Mouse (Mus musculus) liver, embryonic 16.5 days (tissue): ENCODE data around the gene Hnrnpr. TPM values are rescaled to one million over a fixed set of nuclear protein-coding genes. Genes with fewer than 3 reads are reported as not detected.
A peak's percentile ranks its signal among the peaks of the same experiment; 100 is the strongest.

Experiments used
- ATAC-seq: fragments of 200-750 bp; cut with Nextera tagmentation; 2 replicates; pipeline ENCODE4 v1.8.0; 2017; ENCODE audit warnings: low read depth, mild to moderate bottlenecking, moderate number of reproducible peaks, moderate library complexity
- H3K27ac ChIP-seq: fragments of 300-500 bp; sonication (generic); 2 replicates; pipeline ENCODE4 v1.5.1; 2014; ENCODE audit warnings: mild to moderate bottlenecking, low read length
- H3K27me3 ChIP-seq: fragments of 300-500 bp; sonication (generic); 2 replicates; pipeline ENCODE4 v1.6.1; 2014; ENCODE audit warnings: low read depth, low read length, mixed read lengths; ENCODE audit not compliant: control insufficient read depth, insufficient read depth
- H3K36me3 ChIP-seq: fragments of 300-500 bp; sonication (generic); 2 replicates; pipeline ENCODE4 v1.6.1; 2014; ENCODE audit warnings: mild to moderate bottlenecking; ENCODE audit not compliant: control insufficient read depth, insufficient read depth
- H3K4me1 ChIP-seq: fragments of 300-500 bp; sonication (generic); 2 replicates; pipeline ENCODE4 v1.6.1; 2014; ENCODE audit warnings: low read depth, low read length, mixed read lengths; ENCODE audit not compliant: control insufficient read depth
- H3K4me2 ChIP-seq: fragments of 300-500 bp; sonication (generic); 2 replicates; pipeline ENCODE4 v1.6.1; 2014; ENCODE audit warnings: low read depth, low read length, mixed read lengths
- H3K4me3 ChIP-seq: fragments of 300-500 bp; sonication (generic); 2 replicates; pipeline ENCODE4 v1.5.1; 2014; ENCODE audit warnings: low read depth, mild to moderate bottlenecking, low read length
- H3K9ac ChIP-seq: fragments of 300-500 bp; sonication (generic); 2 replicates; pipeline ENCODE4 v1.6.1; 2014; ENCODE audit warnings: low read depth, low read length
- H3K9me3 ChIP-seq: fragments of 300-500 bp; sonication (generic); replicated peaks from 2 replicates; pipeline ENCODE4 v1.6.1; 2016; ENCODE audit warnings: low read length; ENCODE audit not compliant: control insufficient read depth
- WGBS: fragments of 180-500 bp; shearing (Covaris S2); extraction: QIAGEN DNeasy Blood & Tissue Kit; methylation state at CpG from one replicate; pipeline ENCODE4 v1.1.7; 2014; ENCODE audit not compliant: insufficient replicate concordance; 5-methylcytosine and 5-hydroxymethylcytosine counted together
- polyA plus RNA-seq: library from polyadenylated mRNA; unstranded; fragments of >200 nt; fragmentation: Nextera tagmentation; extraction: Ambion mirVana; gene quantifications from 2 replicates; pipeline ENCODE4 v1.2.1, GENCODE M21; 2015

Gene Hnrnpr
- polyA plus RNA-seq, 1 experiment from 2014 or later = 44.3 TPM

- H3K27ac ChIP-seq = 0 out of 2 replicates have a peak overlapping the region, but pooled peaks have one; percentile 37
- peaks cover 16% of the 10 kb centered on the region for H3K4me1 ChIP-seq
- H3K9me3 ChIP-seq = no peaks in the 10 kb centered on the region
- H3K9ac ChIP-seq = no peak overlapping the region
- 47% methylated on average over 10 of the region's 10 CpGs for WGBS
- ATAC-seq = no peak
- H3K4me3 ChIP-seq = no peak overlapping the region
- H3K27me3 ChIP-seq = no peaks in the 10 kb centered on the region
- no peaks in the 10 kb centered on the region for H3K36me3 ChIP-seq
- H3K4me2 ChIP-seq = no peak overlapping the region
Measured at GRCm38 (mm10) chr4:136282621-136283480, 27.9 kb upstream of the Hnrnpr start.

DNA sequence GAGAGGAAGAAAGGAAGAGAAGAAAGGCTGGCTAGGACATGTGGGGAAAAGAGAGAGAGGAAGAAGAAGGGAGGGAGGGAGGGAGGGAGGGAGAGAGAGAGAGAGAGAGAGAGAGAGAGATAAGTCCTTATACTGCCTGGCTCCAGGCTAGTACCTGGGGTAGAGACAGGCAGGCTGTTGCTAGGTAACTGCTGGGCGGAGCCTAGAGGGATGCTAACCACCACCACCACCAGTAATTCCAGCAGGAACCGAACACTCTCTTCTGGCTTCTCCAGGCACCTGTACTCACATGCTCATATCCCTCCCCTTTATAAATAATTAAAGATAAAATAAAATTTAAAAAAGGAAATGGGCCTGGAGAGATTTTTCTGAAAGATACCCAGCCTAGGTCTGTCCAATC, 27.0 kb upstream of the Hnrnpr start:
- Histone ChIP-seq H3K36me3 (peaks cover 8% of the 10 kb centered on the region; the same call in 1 of the 2 replicates), H3K4me1 (peaks cover 16% of the 10 kb centered on the region), H3K9me3 (0 out of 2 replicates have a peak, but pooled peaks cover under 1% of the 10 kb centered on the region), H3K27ac (no peak overlapping the region), H3K4me3 (no peak overlapping the region), H3K27me3 (no peaks in the 10 kb centered on the region), H3K4me2 (no peak overlapping the region), H3K9ac (no peak overlapping the region)
- 56% methylated on average over 2 of the region's 2 CpGs for WGBS
- no peak for ATAC-seq

GRCm38 (mm10) chr4:136284455-136284854, 26.3 kb upstream of the Hnrnpr start, which contains the start of gene Zfp46:
Gene Zfp46 (plus strand): TSS chr4:136284683.
- Histone ChIP-seq H3K36me3 (peaks cover 10% of the 10 kb centered on the region; the same call in 1 of the 2 replicates), H3K4me2 (peak within 1 kb of the TSS; percentile 92), H3K27me3 (no peaks in the 10 kb centered on the region), H3K9me3 (0 out of 2 replicates have a peak, but pooled peaks cover 2% of the 10 kb centered on the region), H3K4me1 (peaks cover 16% of the 10 kb centered on the region), H3K4me3 (peak within 1 kb of the TSS; percentile 75), H3K9ac (peak within 1 kb of the TSS; percentile 60), H3K27ac (peak within 1 kb of the TSS; percentile 79)
- ATAC-seq = no peak
- WGBS = 55% methylated on average over 5 of the region's 5 CpGs

GRCm38 (mm10) chr4:136284891-136285290, 25.9 kb upstream of the Hnrnpr start:
- peak overlapping the region; percentile 92 for H3K4me2 ChIP-seq
- H3K4me3 ChIP-seq = peak overlapping the region; percentile 75
- 35% methylated on average over 6 of the region's 6 CpGs for WGBS
- H3K36me3 ChIP-seq = peaks cover 14% of the 10 kb centered on the region
- no peak for ATAC-seq
- H3K9ac ChIP-seq = peak overlapping the region; percentile 60
- H3K27ac ChIP-seq = 0 out of 2 replicates have a peak overlapping the region, but pooled peaks have one; percentile 1
- 0 out of 2 replicates have a peak, but pooled peaks cover 2% of the 10 kb centered on the region for H3K9me3 ChIP-seq
- H3K27me3 ChIP-seq = no peaks in the 10 kb centered on the region
- H3K4me1 ChIP-seq = peaks cover 16% of the 10 kb centered on the region

DNA sequence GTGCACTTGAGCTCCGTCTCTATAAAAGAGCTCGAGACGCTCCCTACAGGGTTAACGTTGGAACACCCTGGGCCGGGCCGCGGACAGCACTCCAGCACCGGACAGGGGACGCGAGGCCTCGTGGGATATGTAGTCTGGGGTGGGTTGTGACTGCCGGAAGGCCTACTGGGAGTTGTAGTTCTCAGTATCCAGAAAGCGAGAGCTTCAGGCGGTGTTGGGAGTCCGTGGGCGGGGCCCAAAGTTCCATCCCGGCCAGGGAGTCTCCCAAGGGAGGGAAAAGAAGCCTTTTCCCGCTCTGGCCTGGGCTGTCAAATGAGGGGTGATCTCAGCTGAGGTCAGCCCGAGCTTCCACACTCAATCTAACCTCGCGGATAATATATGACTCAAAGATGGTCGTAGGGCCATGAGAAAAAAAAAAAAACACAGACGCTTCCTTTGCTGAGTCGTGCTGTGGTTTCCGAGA, 25.4 kb upstream of the Hnrnpr start:
- peak overlapping the region; percentile 79 for H3K27ac ChIP-seq
- H3K4me1 ChIP-seq = peaks cover 16% of the 10 kb centered on the region
- peak overlapping the region; percentile 60 for H3K9ac ChIP-seq
- 0 out of 2 replicates have a peak, but pooled peaks cover 2% of the 10 kb centered on the region for H3K9me3 ChIP-seq
- ATAC-seq = peak; percentile 94
- H3K4me2 ChIP-seq = peak overlapping the region; percentile 92
- peaks cover 19% of the 10 kb centered on the region for H3K36me3 ChIP-seq
- no peaks in the 10 kb centered on the region for H3K27me3 ChIP-seq
- H3K4me3 ChIP-seq = peak overlapping the region; percentile 75
- 0% methylated on average over 25 of the region's 25 CpGs for WGBS

GRCm38 (mm10) chr4:136285811-136286371, 24.9 kb upstream of the Hnrnpr start:
- H3K4me3 ChIP-seq = peak overlapping the region; percentile 75
- WGBS = under 1% methylated on average over 29 of the region's 29 CpGs
- 0 out of 2 replicates have a peak, but pooled peaks cover 2% of the 10 kb centered on the region for H3K9me3 ChIP-seq
- peaks cover 16% of the 10 kb centered on the region for H3K4me1 ChIP-seq
- peak overlapping the region; percentile 74 for H3K9ac ChIP-seq
- H3K27me3 ChIP-seq = no peaks in the 10 kb centered on the region
- H3K27ac ChIP-seq = peak overlapping the region; percentile 79
- H3K36me3 ChIP-seq = peaks cover 24% of the 10 kb centered on the region
- peak overlapping the region; percentile 92 for H3K4me2 ChIP-seq
- ATAC-seq = peak; percentile 89

DNA sequence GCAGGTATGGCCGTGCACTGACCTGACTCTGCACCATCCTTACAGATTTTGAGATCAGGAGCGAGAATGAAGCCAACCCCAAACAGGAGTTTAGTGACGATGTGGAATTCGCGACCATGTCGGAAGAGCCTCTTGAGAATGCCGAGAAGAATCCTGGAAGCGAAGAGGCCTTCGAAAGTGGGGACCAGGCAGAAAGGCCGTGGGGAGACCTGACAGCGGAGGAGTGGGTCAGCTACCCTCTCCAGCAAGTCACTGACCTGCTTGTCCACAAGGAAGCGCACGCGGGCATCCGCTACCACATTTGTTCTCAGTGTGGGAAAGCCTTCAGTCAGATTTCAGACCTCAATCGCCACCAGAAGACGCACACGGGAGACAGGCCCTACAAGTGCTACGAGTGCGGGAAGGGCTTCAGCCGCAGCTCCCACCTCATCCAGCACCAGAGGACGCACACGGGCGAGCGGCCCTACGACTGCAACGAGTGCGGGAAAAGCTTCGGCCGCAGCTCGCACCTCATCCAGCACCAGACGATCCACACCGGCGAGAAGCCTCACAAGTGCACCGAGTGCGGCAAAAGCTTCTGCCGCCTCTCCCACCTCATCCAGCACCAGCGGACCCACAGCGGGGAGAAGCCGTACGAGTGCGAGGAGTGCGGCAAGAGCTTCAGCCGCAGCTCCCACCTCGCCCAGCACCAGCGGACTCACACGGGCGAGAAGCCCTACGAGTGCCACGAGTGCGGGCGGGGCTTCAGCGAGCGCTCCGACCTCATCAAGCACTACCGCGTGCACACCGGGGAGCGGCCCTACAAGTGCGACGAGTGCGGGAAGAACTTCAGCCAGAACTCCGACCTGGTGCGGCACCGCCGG, 20.6 kb upstream of the Hnrnpr start:
- Histone ChIP-seq H3K4me2 (no peak overlapping the region), H3K4me1 (peaks cover 10% of the 10 kb centered on the region), H3K9ac (no peak overlapping the region), H3K9me3 (0 out of 2 replicates have a peak, but pooled peaks cover 2% of the 10 kb centered on the region), H3K27ac (no peak overlapping the region), H3K27me3 (no peaks in the 10 kb centered on the region), H3K36me3 (peaks cover 35% of the 10 kb centered on the region), H3K4me3 (no peak overlapping the region)
- ATAC-seq = no peak
- WGBS = 84% methylated on average over 66 of the region's 66 CpGs

- H3K4me2 ChIP-seq = no peak overlapping the region
- H3K4me3 ChIP-seq = no peak overlapping the region
- H3K9me3 ChIP-seq = 0 out of 2 replicates have a peak, but pooled peaks cover 2% of the 10 kb centered on the region
- no peak overlapping the region for H3K27ac ChIP-seq
- no peak overlapping the region for H3K9ac ChIP-seq
- H3K27me3 ChIP-seq = no peaks in the 10 kb centered on the region
- no peak for ATAC-seq
- H3K36me3 ChIP-seq = peaks cover 35% of the 10 kb centered on the region
- H3K4me1 ChIP-seq = peaks cover 10% of the 10 kb centered on the region
- 87% methylated on average over 39 of the region's 39 CpGs for WGBS
Measured at GRCm38 (mm10) chr4:136290781-136291595, 19.8 kb upstream of the Hnrnpr start.
